Mouse (Mus musculus) small intestine, adult 2 months (tissue): ENCODE measurements at regions not wholly inside any gene's neighbourhood (a gene's known extent, or its start where the extent isn't known, plus 50 kb on each side); places are given as distances from the start of the nearest gene placed in this dataset.

Source experiments
- CTCF ChIP-seq: fragments of 200-500 bp; IDR thresholded peaks from 2 replicates; pipeline ENCODE4 v1.5.1; 2012; ENCODE audit warnings: low read depth, mild to moderate bottlenecking, control low read depth, inconsistent platforms, low read length, moderate library complexity, mixed read lengths; ENCODE audit not compliant: insufficient replicate concordance, insufficient read length; ENCODE audit errors: extremely low read depth
- POLR2A ChIP-seq: fragments of 200-500 bp; IDR thresholded peaks from 2 replicates; pipeline ENCODE4 v1.6.1; 2012; ENCODE audit warnings: low read depth, mild to moderate bottlenecking, control low read depth, inconsistent platforms, low read length, moderate library complexity

DNA sequence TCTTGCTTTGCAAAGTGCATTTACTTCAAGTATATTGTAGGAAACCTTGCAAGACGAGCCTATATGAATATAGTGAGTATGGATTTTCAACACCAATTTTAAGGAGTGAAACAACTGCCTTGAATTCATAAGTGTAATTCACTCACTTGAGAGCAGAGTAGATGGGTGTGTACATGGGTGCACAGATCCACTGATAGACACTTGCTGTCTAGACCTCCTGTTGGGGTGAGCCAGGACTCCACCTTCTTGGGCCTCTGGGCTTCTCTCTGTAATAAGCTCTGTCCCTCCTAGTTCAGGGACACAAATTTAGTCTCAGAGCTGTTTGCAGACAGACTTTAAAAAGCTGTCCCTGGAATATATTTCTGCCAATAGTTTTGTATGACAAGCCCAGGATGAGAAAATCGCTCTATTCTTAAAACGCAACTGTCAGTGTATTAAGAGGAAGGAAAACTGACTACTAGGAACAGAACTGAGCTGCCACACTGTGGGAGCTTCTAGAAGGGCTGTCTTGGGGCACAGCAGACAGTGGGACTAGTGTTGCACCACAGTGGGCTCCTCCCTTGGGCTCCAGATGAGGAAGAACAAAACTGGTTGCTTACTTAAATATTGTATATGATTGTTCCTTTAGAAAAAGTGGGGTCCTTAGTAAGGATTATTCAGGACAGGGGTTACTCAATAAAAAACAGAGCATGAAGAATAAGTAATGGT, 395.7 kb upstream of the Id2 start:
- TF ChIP-seq CTCF (no peak), POLR2A (no peak)
